Mouse (Mus musculus): ENCODE results near the gene Ets2.
"Not testable (repeated sequence)": the region's sequence is repeated elsewhere in the genome, so short reads cannot be mapped to it uniquely, and the experiment has no call there.

Ets2 gene

GRCm38 (mm10) chr16:95729775-95730174 is 27.9 kb downstream of the Ets2 start:
- no peak for DNase-seq (ENCODE audit: low read depth)

- no peak for DNase-seq (ENCODE audit: low read depth)
Observed at GRCm38 (mm10) chr16:95734785-95735184, 32.9 kb downstream of the Ets2 start.

DNA sequence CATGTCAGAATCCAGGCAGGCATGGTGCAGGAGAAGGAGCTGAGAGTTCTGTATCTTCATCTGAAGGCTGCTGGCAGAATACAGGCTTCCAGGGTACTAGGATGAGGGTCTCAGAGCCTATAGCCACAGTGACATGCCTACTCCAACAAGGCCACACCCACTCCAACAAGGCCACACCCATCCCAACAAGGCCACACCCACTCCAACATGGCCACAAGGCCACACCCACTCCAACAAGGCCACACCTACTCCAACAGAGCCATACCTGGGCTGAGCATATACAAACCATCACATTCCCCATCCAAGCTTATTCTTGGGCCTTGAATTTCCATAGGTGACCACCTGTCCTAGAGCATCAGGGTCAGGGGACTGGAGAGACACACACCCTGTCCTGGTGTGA is 34.2 kb downstream of the Ets2 start:
- no peak for DNase-seq (ENCODE audit: low read depth)

- DNase-seq (ENCODE audit: low read depth) = no peak
Observed at GRCm38 (mm10) chr16:95736470-95736869, 34.6 kb downstream of the Ets2 start.

GRCm38 (mm10) chr16:95739522-95739921 is 37.6 kb downstream of the Ets2 start:
- DNase-seq (ENCODE audit: low read depth) = no peak

DNA sequence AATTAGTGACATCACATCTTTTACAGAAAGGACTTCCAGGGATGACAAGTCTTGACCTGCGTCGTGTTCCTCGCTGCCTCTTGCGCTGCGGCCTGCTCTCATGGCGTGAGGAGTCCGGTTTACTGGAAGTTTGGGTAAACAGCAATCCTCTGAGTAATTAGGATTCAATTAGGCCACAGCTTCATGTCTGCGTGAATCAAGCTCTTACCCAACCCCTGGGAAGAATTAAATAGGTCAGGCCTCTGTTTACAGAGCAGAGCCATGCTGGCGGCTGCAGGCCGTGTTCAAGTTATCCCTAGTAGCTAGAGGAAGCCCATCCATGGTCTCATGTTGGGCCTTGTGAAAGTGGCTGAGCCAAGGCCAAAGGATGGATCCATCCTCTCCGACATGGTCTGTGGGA is 39.5 kb downstream of the Ets2 start:
- no peak for DNase-seq (ENCODE audit: low read depth)

GRCm38 (mm10) chr16:95741915-95742739 is 40.3 kb downstream of the Ets2 start:
- no peak for DNase-seq (ENCODE audit: low read depth)

- peak; percentile 57 for DNase-seq (ENCODE audit: low read depth)
Observed at GRCm38 (mm10) chr16:95742740-95743030, 40.8 kb downstream of the Ets2 start.

DNA sequence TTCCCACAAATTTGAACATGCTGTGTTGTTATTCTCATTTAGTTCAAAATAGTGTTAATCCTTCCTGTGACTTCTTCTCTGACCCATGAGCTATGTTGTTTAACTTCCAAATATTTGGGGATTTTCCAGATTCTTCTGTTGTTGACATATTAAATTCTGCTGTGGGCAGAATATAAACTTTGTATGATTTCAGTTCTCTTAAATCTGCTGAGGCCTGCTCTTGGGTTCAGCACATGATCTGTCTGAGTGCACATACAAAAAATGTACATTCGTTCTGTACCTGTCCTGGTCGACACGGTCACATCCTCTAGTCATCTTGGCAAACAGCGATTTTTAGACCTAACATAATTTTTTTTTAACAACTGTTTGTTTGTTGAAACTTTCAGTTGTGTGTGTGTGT is 41.2 kb downstream of the Ets2 start:
- no peak for DNase-seq (ENCODE audit: low read depth)

GRCm38 (mm10) chr16:95744771-95745170 is 42.9 kb downstream of the Ets2 start:
- no peak for DNase-seq (ENCODE audit: low read depth)

DNA sequence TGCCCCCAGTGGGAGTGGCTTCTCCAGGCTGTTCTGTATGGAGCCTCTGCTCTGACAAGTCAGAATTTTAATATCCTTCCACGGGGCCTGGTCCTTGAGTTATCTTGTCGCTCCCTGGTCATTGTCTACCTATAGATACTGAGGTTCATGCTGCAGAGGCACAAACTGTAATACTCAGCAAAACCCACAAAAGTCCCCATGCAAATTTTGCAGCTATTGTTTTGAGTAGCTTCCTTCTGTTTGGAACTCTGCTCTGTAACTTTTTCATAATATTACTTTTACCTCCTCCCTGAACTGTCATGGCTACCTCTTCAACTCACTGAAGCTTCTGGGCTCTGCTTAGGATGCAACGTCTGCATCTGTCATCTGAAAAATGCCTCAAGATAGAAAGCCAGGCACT is 43.8 kb downstream of the Ets2 start:
- peak; percentile 48 for DNase-seq (ENCODE audit: low read depth)

DNA sequence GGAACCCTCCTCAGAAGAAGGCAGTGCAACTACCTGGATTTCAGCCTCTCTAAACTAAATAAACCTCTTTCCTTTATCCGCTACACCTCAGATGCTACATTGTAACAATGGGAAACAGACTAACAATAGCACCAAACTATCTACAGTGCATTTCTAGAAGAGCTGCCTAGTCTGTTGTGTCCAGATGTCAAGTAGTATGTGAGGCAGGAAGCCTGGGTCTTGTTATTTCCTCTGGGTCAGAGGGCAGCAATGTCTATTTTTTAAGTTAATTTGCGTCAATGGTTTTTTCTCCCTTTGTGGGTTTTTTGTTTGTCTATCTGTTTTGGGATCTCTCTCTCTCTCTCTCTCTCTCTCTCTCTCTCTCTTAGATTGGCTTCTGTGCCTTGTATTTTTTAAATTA is 44.7 kb downstream of the Ets2 start:
- peak; percentile 54 for DNase-seq (ENCODE audit: low read depth)

- DNase-seq (ENCODE audit: low read depth) = peak; percentile 83
Observed at GRCm38 (mm10) chr16:95749291-95750103, 47.6 kb downstream of the Ets2 start.

- DNase-seq (ENCODE audit: low read depth) = peak; percentile 92
Observed at GRCm38 (mm10) chr16:95750211-95750629, 48.3 kb downstream of the Ets2 start.

DNA sequence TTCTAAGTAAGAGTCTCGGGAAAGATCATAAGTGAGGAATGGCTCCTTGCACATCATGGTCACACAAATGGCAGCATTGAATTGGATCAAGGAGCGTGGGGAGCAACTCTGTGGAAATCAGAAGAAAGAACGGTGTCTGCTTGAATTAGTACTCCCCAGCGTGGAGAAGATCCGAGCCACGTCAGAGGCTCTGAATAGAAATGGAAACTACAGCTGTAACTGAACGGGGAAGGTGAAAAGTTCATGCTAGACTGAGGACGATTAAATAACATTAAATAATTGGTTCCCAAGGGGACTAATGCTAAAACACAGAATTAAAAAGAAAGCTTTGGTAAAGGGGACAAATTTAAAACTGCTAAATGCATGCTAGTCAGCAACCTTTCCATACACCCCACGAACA is 50.6 kb downstream of the Ets2 start:
- DNase-seq (ENCODE audit: low read depth) = peak; percentile 56

- DNase-seq (ENCODE audit: low read depth) = no peak
Observed at GRCm38 (mm10) chr16:95753295-95753694, 51.4 kb downstream of the Ets2 start.

GRCm38 (mm10) chr16:95759151-95759987 is 57.5 kb downstream of the Ets2 start:
- no peak for DNase-seq (ENCODE audit: low read depth)

DNA sequence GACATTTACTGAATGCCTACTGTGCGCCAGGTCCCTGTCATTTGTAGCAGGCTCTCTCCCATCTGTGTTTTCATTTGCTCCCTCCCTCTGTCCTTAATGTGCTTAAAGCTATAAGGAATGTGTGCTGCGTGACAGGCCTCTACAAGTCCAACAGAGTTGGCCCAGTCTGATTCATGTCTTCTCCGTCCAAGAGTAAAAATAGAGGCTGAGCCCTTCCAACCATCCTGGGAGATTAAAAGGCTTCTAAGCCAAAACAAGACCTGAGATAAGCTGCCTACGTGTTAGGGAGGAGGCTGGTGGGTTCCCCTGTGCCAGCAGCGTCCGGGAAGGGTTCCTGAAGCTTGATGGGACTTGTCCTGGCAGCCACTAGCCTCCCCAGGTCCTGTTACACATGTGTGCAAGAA is 58.1 kb downstream of the Ets2 start:
- no peak for DNase-seq (ENCODE audit: low read depth)

- DNase-seq (ENCODE audit: low read depth) = peak; percentile 60
Observed at GRCm38 (mm10) chr16:95761742-95762141, 59.9 kb downstream of the Ets2 start.

GRCm38 (mm10) chr16:95763201-95763600 is 61.3 kb downstream of the Ets2 start:
- DNase-seq (ENCODE audit: low read depth) = no peak

DNA sequence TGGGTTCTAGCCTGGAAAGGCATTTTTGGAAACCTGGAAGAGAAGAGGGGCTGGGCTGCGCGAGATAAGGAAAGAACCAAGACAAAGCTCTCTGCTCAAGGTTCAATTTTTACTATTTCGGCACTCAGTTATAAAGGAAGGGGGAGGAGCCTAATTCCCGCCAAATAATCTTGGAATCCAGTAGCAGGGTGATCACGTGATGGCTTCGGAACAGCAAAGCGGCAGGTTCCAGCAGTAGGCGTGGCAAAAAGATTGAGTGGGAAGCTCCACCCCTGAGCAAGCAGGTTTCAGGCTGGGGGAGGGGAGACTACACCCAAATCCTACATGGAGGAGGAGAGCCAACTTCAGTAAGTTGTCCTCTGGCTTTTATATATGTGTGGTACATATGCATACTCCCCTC is 62.2 kb downstream of the Ets2 start:
- not testable (repeated sequence) for DNase-seq (ENCODE audit: low read depth)

- DNase-seq (ENCODE audit: low read depth) = no peak
Observed at GRCm38 (mm10) chr16:95766181-95766580, 64.3 kb downstream of the Ets2 start.

- no peak for DNase-seq (ENCODE audit: low read depth)
Observed at GRCm38 (mm10) chr16:95767246-95767645, 65.4 kb downstream of the Ets2 start.

Data from induced T-regulatory cell, adult 2 months (primary cell).